Mouse (Mus musculus) thymus, postnatal 25 days (tissue): ENCODE measurements around the gene Pik3c2b.

ENCODE experiments used
- DNase-seq: peaks from one replicate; pipeline ENCODE4 v3.0.0; 2022

Gene Pik3c2b

DNA sequence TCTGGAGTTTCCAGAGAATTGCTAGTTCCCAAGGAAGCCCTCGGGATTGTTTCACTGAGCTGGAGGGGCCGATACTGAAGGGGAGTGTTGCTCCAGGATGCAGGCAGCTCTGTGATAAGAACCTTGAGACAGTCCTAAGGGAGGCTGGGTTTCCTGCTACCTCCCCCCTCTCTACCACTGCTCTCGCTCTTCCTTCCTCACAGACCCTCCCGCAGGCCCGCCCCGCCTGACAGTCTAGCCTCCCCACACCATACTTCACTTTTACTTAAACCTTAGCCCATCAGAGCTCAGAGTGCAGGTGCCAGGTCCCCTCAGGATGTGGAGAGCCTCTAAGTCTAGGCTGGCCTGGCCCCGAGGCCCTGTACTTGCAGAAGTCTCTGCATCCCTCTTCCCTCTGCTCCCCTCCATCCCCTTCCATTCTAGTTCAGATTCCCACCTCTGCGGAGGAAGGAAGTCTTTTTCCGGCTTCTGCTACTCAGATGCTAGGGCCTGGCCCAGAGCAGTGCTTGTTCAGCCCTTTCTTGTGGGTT lies 27.9 kb downstream of the Pik3c2b start:
- DNase-seq = peak; percentile 59

DNA sequence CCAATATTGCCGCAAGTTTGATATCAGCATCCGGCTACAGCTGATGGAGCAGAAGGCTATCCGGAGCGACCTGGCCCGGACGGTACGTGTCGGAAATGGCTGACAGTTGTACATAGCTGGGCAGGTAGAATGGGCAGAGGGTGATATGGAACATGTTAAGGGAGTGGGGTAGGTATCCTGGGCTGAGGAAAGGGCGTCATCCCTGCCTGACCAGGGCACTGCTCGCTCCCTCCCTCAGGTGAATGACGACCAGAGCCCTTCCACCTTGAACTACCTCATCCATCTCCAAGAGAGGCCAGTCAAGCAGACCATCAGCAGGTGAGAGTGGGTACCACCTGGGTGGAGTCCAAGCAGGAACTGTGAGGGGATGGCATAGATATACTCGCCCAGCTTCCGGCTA lies 29.1 kb downstream of the Pik3c2b start:
- no peak for DNase-seq

DNA sequence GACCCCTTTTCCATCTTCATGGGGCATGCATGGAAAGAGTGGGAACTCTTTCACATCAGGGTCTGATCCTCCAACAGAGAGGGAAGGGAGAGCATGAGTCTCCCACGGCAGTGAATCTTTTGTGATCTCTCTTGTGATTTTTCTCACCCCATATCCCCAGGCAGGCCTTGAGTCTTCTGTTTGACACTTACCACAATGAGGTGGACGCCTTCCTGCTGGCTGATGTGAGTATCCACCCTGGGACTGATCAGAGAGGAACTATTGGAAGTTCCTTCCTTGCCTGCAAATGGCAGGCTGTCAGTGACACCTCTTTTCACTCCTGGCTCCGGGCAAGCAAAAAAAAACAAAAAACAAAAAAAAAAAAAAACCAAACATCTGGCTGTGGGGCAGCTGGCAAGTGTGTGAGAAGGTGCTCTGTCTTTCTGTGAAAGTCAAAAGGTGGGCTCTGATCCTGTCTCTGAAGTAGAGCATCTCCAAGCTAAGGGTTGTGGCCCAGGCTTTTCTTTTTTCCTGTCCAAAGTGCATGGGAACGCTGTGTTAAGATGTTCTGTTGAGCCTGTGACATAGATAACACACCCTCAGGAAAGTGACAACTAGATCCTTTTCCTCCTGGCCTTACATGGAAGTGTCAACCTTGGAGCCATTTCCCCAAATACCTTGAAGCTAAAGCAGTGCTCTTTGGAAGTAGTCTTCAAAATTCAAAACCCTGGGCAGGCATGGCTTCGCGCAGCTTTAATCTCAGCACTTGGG lies 30.4 kb downstream of the Pik3c2b start:
- no peak for DNase-seq

DNA sequence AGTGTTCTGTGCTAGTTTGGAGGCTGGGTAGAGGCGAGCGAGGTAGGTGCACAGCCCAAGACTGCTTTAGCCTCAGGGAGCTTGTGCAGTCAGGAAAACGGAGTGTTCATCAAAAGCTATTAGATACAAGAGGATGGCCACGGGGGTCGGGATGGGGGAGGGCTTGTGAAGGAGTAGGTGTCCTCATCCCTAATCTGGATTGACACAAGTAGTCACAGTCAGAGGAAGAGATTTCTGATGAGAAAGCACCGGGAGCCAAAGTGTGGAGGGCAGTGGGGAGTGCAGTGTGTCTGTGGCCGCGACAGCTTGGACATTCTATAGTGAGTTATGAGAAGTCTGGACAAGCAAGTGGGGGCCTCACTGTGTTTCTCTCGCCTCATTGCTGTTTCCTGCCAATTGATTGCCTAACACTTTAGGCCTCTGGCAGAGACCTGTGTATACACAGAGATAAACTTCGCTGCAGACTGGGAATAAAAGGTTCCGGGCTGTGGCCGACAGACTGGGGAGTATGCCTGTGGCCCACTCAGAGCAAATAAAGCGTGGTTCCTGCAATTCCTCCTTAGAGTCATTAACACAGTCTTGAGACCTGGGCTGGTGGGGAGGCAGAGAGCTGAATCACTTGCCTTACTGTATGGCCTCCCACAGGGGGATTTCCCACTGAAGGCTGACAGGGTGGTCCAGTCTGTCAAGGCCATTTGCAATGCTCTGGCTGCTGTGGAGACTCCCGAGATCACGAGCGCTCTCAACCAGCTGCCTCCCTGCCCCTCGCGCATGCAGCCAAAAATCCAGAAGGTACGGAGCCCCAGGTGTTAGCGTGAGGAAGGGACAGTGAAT lies 31.4 kb downstream of the Pik3c2b start:
- DNase-seq = no peak

DNA sequence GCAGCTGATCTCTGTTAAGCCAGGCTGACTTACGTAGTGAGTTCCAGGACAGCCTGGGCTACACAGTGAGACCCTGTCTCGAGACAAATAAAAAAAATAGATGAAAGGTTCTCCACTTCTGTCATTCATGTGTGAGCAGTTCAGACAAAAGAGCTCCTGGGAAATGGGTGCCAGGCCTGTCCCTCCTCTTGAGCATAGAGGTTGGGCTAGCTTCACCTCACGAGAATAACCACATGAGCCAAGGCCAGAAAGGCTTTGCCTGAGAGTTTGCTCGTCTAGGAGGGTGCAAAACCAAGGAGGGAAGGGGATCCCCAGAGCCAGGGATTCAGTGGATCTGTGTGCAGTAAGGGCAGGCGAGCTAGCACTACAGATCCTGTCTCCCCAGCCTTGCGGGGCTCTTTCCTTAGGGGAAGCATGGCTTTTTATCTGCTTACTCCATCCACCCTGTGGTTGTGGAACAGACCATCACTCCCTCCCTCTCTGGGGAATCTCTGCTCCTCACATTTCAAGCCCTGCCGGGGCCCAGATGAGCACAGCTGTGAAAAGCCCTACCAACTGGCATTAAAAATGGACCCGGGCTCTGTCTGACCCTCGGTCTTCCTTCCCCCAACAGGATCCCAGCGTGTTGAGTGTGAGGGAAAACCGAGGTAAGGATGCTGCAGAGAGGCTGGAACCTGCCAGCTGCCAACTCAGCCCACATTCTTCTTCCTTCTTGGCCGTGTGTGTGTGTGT lies 32.3 kb downstream of the Pik3c2b start:
- DNase-seq = no peak

DNA sequence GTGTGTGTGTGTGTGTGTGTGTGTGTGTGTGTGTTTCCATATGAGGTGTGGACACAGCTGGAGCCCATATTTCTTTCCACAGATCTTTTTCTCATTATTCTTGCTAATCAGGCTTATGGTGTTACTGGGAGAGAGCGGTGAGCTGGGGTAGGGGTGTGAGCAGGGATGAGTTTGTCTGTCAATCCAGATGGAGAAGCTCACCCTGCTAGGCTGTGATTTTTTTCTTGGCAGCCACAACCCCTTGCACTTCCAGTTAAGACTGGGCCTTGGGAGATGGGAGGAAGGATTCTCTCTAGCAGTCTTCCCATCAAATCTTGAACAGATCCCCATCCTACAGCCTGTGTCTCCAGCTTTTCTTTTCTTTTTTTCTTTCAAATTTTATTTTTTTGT lies 32.9 kb downstream of the Pik3c2b start:
- DNase-seq = no peak

DNA sequence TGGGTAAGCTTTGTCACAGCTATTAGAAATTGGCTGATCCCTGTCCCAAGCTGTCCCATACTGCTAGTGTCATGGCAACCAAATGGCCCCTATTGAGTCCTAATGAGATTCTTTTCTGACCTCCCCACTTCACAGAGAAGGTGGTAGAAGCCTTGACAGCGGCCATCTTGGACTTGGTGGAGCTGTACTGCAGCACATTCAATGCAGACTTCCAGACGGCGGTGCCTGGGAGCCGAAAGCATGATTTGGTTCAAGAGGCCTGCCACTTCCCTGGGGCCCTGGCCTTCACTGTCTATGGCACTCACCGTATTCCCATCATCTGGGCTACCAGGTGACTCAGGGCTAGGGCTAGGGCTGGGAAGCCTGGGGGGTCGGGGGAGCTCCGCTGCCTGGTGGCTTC lies 34.0 kb downstream of the Pik3c2b start:
- no peak for DNase-seq

DNA sequence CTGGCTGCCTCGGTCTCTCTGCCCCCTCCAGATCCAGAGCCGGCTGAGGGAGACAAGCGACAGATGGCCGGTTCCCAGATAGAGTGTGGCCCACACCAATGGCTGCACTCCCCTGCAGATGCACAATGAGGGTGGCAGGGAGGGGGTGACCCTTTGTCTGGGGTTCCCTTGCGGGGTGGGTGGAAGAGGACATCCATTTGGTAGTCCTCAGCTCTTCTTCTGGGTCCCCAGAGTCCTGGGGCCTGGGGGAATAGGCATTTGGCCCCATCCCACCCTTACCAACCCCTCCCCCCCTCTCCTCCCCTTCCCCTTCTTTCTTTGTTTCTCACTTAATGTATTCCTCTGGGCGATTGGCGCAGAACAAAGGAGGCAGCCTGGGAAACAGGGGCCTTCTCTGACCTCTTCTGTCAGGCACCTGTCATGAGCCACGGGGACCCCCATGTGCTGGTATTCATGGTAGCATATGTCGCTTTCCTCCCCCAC lies 34.7 kb downstream of the Pik3c2b start:
- no peak for DNase-seq

DNA sequence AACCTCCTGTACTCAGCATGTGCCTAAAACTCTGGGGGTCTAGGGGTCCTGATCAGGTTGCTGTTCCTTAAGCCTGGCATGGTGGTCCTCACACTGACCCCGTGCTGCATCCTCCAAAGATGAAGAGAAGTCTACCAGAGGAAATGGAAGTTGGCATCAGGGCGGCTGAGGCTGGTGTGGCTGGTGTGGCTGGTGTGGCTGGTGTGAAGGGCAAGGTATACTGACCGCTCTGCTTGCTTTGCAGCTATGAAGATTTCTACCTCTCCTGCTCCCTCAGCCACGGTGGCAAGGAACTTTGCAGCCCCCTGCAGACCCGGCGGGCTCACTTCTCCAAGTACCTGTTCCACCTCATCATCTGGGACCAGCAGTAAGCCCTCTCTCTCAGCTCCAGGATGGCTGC lies 35.2 kb downstream of the Pik3c2b start:
- DNase-seq = no peak

DNA sequence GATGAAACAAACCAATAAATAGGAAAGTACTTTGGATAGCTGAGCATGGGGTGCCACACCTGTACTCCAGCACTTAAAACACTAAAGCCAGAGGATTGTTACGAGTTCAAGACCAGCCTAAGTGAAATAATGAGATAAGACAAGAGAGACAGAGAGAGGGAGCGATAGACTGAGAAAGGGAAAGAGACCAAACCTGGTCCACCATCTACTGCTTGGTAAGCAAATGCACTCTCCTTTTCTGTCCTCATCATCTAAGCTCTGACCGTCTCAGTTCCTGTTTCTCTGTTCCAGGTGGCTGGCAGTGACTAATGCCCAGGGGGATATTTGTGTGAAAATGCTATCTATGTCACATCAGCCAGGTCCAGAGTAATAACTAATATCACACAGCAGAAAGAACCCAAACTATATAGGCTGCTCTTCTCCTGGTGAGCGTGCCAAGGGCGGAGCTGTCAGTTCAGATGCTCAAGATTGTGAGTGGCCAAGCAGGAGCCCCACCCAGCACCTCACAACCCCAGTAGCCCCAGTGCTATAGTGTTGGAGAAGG lies 37.6 kb downstream of the Pik3c2b start:
- no peak for DNase-seq

DNA sequence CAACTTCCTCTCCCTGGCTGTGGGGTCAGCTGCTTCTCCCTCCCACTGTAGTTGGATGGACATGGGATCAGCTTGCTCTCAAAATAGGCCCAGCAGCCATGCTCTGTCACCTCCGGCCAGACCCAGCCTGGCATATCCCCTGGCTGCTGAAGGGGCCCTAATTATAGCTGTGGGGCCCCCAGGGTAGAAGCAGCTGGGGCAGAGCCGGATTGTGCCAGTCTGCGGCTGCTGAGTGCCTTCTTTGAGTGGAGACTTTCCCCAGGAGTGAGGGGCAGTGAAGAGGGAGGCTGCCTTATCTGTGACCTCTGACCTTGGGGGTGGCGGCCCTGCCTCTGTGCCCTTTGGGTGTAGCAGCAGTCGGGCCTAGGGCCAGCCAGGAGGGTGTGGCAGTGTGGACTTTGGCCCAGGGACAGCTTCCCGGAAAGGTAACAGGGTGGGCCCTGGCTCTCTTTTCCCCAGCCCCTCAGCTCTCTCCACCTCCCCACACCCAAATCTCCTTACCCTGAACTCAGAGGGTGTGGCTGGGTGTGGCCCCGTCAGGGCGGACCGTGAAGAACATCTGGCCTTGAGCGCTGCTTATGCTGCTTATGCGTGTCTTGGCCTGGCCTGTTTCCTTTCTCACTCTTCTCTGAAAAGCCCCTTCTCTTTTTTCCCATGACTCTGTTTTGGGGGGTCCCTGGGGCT lies 38.6 kb downstream of the Pik3c2b start:
- no peak for DNase-seq

DNA sequence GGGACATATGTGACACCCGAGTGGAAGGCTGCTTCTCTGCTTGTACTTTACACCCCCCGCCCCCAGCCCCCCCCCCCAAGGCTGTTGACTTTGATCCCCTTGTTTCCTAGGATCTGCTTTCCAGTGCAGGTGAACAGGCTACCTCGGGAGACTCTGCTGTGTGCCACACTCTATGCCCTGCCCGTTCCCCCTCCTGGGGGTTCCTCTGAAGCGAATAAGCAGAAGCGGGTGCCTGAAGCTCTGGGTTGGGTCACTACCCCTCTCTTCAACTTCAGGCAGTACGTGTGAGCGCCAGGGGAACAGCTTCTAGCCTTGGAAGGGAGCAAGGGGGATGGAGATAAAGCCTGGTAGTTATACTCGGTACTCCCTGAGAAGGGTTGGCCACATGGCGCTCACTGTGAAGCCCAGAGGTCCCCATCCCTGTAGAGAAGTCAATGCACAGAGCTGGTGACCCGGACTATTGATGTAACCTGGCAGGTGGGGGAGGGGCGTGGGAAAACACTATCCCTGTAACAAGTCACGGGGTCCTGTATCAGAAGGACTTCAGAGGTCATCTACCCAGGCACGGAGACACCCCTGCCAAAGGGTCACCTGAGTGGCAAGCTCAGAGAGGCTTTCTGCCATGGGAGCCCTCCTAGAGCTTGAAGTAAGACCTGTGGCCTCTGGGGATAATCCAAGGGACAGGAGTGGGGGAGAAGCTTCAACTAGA lies 39.4 kb downstream of the Pik3c2b start:
- no peak for DNase-seq

DNA sequence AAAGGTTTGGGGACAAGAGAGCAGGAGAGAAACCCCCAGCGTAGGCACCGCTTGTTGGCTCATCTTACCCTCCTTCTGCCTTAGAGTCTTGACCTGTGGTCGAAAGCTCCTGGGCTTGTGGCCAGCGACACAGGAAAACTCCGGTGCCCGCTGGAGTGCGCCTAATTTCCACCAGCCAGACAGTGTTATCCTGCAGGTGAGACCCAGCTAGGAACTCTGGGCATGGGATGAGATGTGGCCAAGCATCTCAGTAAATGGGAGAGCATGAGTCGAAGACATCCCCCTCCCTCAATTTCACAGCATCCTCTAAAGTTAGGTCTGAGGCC lies 39.9 kb downstream of the Pik3c2b start:
- DNase-seq = no peak

DNA sequence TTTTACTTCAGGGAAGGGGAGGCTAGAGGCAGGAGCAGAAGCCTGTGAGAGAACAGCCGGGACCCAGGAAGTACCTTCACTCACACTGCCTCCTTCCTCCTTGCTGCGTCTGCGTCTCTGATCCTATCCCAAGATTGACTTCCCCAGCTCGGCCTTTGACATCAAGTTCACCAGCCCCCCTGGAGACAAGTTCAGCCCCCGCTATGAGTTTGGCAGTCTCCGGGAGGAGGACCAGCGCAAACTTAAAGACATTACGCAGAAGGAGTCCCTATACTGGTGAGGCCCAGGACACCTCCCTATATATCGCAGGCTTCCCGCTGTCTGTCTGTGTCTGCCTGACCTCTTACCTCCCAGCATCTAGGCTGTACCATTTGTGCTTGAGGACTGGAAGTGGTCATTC lies 41.3 kb downstream of the Pik3c2b start:
- DNase-seq = no peak

DNA sequence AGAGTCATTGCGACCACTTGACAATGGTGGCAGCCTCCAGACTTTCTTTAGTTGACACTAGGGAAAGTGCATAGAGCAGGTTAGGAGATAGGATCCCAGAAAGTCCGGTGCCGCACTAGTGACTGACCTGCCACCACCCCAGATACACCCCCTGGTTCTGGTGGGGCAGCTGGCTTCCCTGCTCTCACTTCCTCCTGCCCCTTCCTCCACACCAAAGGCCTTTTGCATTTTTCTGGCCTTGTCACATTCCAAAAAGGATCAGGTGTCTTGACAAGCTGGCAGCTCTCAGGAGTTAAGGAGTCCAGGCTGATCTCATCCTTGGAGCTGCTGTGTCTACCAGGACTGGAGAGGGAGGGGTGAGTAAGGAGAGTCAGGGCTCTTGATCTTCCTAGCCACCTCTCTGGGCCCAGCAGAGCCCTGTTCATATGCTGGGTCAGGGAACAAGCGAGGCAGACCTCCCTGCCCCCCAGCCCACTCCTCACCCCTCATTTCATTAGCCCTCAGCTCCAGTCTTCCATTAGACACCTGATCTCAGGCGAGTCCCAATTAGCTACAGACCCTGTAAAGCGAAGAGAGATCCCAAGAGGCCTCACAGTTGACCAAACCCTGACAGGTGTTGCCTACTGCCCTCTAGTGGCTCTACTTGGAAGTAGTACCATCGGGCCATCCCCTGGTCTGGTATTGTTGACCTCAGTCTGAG lies 41.9 kb downstream of the Pik3c2b start:
- peak; percentile 47 for DNase-seq

DNA sequence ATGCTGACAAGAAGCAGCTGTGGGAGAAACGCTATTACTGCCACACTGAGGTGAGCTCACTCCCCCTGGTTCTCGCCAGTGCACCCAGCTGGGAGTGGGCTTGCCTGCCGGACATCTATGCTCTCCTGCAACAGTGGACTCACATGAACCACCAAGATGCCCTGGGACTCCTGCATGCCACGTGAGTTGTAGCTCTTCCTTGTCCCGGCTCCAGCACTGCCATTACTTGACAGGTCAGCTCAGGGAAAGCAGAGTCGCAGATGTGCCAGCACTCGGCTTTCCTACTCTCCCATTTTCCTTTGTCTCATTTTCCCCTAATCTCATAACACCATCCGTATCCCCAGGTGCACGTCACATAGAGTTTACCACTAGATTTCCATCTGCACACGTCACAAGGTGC lies 42.7 kb downstream of the Pik3c2b start:
- no peak for DNase-seq

DNA sequence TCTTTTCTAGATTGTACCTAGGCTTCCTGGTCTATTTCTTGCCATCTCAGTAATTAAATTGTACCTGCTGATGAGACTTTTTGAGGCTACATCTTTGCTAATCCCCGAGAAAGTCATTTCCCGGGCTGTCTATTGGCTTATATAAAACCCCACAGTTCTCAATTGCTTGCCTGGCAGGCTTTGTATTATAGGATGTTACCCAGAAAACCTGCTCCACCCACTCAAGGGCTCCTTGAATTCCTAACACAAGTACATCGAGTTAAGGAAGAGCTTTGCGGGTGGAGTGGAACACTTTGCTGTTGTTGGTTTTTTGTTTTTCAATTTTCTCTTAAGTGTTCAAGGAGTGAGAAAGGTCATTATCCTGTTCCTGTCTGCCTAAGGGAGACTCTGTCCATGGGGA lies 43.9 kb downstream of the Pik3c2b start:
- DNase-seq = no peak

DNA sequence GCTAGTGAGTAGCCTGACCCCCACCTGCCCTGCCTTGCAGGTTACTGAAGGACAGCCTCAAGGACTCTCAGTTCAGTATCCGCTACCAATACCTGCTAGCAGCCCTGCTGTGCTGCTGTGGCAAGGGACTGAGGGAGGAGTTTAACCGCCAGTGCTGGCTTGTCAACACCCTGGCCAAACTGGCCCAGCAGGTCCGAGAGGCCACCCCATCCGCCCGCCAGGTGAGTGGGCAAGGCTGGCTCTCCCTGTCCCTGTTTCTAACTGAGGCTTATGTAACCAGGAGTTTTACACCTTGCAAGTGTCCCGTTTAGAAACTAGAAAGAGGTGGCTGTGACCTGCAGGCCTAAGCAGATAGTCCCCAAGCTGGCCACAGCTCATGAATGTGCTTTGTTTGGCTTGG lies 45.2 kb downstream of the Pik3c2b start:
- no peak for DNase-seq

DNA sequence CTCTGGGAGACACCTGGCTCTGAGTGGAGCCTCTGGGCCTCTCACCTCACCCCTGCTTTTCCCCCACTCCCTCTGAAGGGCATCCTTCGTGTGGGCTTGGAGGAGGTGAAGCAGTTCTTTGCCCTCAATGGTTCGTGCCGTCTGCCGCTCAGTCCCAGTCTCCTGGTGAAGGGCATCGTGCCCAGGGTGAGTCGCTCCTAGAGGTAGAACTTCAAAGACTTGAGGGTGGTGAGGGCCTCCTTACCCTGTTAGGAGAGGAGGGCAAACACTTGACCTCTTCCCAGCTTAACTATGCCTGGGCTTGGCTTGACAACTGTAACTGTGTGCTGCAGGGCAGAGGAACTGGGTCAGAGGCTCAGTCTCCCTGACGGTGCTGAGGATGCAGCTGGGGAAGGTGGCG lies 46.0 kb downstream of the Pik3c2b start:
- DNase-seq = no peak

DNA sequence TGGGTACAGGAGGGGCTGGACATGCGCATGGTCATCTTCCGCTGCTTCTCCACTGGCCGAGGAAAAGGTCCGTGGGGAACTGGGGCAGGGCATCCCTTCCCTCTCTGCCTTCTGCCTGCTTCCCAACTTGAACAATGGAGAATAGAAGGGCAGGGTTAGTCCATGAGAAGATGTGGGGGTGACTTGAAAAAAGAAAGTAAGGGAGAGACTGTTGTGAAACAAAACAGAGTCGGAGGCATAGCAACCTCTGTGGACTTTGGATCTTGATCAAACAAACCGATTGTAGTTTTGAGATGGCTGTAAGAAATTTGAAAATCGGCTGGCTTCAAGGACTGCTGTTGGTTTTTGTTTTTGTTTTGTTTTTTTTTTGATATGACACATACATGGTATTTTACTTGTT lies 48.3 kb downstream of the Pik3c2b start:
- no peak for DNase-seq
